Mouse (Mus musculus): ENCODE results near the gene Dcbld2.

GRCm38 (mm10) chr16:58393036-58393435, 15.2 kb upstream of the Dcbld2 start:
- TF ChIP-seq GATA1 (IDR thresholded peaks at IDR 0.05; ENCODE audit: borderline replicate concordance, low read length) (no peak), CTCF (IDR thresholded peaks at IDR 0.05; ENCODE audit: low read depth, low read length) (no peak)

Measured in G1E (cell line).